Mouse (Mus musculus) lung, postnatal 0 days (tissue): ENCODE data around the gene Fam243. TPM values are rescaled to one million over a fixed set of nuclear protein-coding genes. Genes with fewer than 3 reads are reported as not detected.

Source experiments
- ATAC-seq: fragments of 200-750 bp; cut with Nextera tagmentation; 2 replicates; pipeline ENCODE4 v1.8.0; 2017; ENCODE audit warnings: moderate library complexity
- DNase-seq: peaks from one replicate; pipeline ENCODE4 v3.0.0-alpha.2; 2016; ENCODE audit warnings: low spot score
- H3K27ac ChIP-seq: fragments of 300-500 bp; sonication (generic); 2 replicates; pipeline ENCODE4 v1.5.1; 2014; ENCODE audit warnings: antibody characterized with exemption, mild to moderate bottlenecking, low read length, mixed read lengths
- H3K27me3 ChIP-seq: fragments of 300-500 bp; sonication (generic); replicated peaks from 2 replicates; pipeline ENCODE4 v1.6.1; 2014; ENCODE audit warnings: low read length, mixed read lengths; ENCODE audit not compliant: insufficient read depth
- H3K36me3 ChIP-seq: fragments of 300-500 bp; sonication (generic); 2 replicates; pipeline ENCODE4 v1.6.1; 2014; ENCODE audit warnings: low read length, mixed read lengths; ENCODE audit not compliant: insufficient read depth
- H3K4me1 ChIP-seq: fragments of 300-500 bp; sonication (generic); 2 replicates; pipeline ENCODE4 v1.6.1; 2014; ENCODE audit warnings: antibody characterized with exemption, low read depth, low read length, mixed read lengths; ENCODE audit not compliant: insufficient read depth
- H3K4me2 ChIP-seq: fragments of 300-500 bp; sonication (generic); replicated peaks from 2 replicates; pipeline ENCODE4 v1.6.1; 2014; ENCODE audit warnings: low read depth, mild to moderate bottlenecking, low read length, moderate library complexity, mixed read lengths
- H3K4me3 ChIP-seq: fragments of 300-500 bp; sonication (generic); 2 replicates; pipeline ENCODE4 v1.5.1; 2014; ENCODE audit warnings: low read depth, low read length
- H3K9ac ChIP-seq: fragments of 300-500 bp; sonication (generic); replicated peaks from 2 replicates; pipeline ENCODE4 v1.6.1; 2014; ENCODE audit warnings: low read depth, mild to moderate bottlenecking
- H3K9me3 ChIP-seq: fragments of 300-500 bp; sonication (generic); 2 replicates; pipeline ENCODE4 v1.6.1; 2016; ENCODE audit warnings: low read length, mixed read lengths
- CTCF ChIP-seq: IDR thresholded peaks from 2 replicates; pipeline ENCODE4 v1.5.1; 2016; ENCODE audit warnings: antibody characterized with exemption, mild to moderate bottlenecking
- EP300 ChIP-seq: IDR thresholded peaks from 2 replicates; pipeline ENCODE4 v1.6.1; 2016; ENCODE audit warnings: antibody characterized with exemption, mild to moderate bottlenecking, control low read depth
- WGBS: fragments of 180-500 bp; shearing (Covaris S2); extraction: QIAGEN DNeasy Blood & Tissue Kit; methylation state at CpG from one replicate; pipeline ENCODE4 v1.1.7; 2014; 5-methylcytosine and 5-hydroxymethylcytosine counted together
- polyA plus RNA-seq: library from polyadenylated mRNA; unstranded; fragments of >200 nt; fragmentation: Nextera tagmentation; extraction: Ambion mirVana; gene quantifications from 2 replicates; pipeline ENCODE4 v1.2.1, GENCODE M21; 2015

Fam243 gene
- polyA plus RNA-seq, 1 experiment from 2014 or later: not detected

DNA sequence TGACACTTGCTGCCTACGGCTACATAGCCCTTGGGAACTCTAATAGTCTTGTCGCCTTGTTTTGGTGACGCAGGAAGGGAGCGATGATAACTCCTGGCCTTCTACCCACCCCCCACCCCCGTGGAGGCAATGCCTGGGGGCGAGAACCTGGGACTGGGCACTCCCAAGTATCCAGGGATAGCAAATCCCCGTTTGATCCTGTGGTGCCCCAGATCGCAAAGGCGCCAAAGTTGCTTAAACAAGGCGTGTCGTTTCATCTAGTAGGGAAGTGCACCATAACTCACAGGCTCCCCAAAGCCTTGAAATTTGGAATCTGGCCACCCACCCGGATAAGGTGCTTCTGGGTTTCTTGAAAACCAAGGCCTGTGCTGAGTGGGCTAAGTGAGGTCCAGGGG lies 19.8 kb downstream of the Fam243 start:
- Histone ChIP-seq H3K27ac (peak overlapping the region; percentile 11; the same call in 1 of the 2 replicates), H3K4me3 (peak overlapping the region; percentile 53), H3K4me1 (peaks cover 15% of the 10 kb centered on the region; the same call in 1 of the 2 replicates), H3K4me2 (peak overlapping the region; percentile 57), H3K9me3 (no peaks in the 10 kb centered on the region), H3K27me3 (no peaks in the 10 kb centered on the region), H3K9ac (peak overlapping the region; percentile 45), H3K36me3 (no peaks in the 10 kb centered on the region)
- DNase-seq: no peak
- peak; percentile 55 for ATAC-seq
- TF ChIP-seq EP300 (no peak), CTCF (no peak)
- WGBS: 2% methylated on average over 12 of the region's 12 CpGs

DNA sequence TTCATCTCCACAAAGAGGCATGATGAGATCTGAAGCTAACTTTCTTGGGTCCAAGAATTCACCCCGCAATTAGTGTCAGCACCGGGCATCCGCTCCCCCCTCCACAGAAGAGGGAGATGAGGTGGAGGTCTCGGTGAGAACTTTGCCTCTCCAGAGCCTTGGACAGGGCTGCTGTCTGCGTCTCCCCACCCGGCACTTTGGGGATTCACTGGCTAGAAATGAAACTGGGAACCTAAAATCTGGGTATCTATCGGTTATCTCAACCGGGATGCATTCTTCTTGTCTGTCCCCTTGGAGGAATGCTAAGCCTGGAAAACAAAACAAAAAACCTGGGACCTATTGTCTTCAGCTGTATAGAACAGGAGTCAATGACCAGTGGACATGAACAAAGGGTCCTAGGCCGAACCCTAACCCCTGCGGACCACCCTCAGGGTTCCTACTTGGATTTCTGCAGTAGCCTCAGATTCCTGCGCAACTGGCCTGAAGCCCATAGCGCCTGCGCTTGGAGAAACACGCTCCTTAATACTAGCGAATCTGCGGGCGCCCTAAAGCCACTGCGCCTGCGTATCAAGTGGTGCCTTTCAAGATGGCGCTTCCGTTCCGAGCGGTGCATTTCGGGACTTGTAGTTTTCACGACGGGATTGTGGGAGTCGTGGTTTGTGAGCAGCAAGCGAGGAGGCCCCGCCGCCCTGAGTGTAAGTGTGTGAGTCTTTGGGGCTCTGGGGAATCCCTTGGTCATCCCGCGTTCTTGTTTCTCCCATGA lies 20.4 kb downstream of the Fam243 start, which contains the start of gene Smim11:
Gene Smim11 (plus strand): TSS at position 638 of the 763 bp plus-strand sequence.
- 8% methylated on average over 32 of the region's 32 CpGs for WGBS

DNA sequence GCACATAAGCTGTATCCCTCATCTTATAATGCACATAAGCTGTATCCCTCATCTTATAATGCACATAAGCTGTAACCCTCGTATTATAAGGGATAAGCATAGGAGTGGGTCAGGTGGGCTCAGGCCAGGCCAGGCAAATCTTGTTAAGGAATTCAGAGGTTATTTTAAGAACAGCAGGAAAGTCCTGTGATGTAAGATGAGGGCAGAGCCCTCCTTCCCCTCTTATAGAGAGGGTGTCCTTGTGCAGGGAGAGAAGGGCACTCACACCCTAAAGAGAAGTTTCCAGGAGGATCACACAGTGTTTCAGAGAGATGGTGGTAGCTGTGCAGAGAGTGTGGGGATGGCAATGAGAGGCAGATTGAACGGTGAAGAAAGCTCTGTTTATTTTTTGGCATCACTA lies 25.9 kb downstream of the Fam243 start:
- no peak overlapping the region for H3K4me3 ChIP-seq
- H3K4me1 ChIP-seq: no peaks in the 10 kb centered on the region; the same call in 1 of the 2 replicates
- H3K9ac ChIP-seq: no peak overlapping the region
- 30% methylated on average over 2 of the region's 2 CpGs for WGBS
- H3K4me2 ChIP-seq: no peak overlapping the region
- TF ChIP-seq CTCF: no peak
- no peak for TF ChIP-seq EP300
- no peaks in the 10 kb centered on the region for H3K9me3 ChIP-seq
- DNase-seq: peak; percentile 30
- no peaks in the 10 kb centered on the region for H3K27me3 ChIP-seq
- no peak overlapping the region for H3K27ac ChIP-seq
- peak; percentile 13; the same call in 1 of the 2 replicates for ATAC-seq
- H3K36me3 ChIP-seq: no peaks in the 10 kb centered on the region

More for the DNA sequence above, 20.4 kb downstream of the Fam243 start, which contains the start of gene Smim11:
- peaks cover 15% of the 10 kb centered on the region; the same call in 1 of the 2 replicates for H3K4me1 ChIP-seq
- H3K9ac ChIP-seq: peak within 1 kb of the TSS; percentile 45
- ATAC-seq (peak; percentile 96), DNase-seq (peak; percentile 98)
- TF ChIP-seq CTCF (no peak), EP300 (no peak)
- peak within 1 kb of the TSS; percentile 20; the same call in 1 of the 2 replicates for H3K27ac ChIP-seq
- H3K36me3 ChIP-seq: no peaks in the 10 kb centered on the region
- no peaks in the 10 kb centered on the region for H3K9me3 ChIP-seq
- H3K4me3 ChIP-seq: peak within 1 kb of the TSS; percentile 53
- peak within 1 kb of the TSS; percentile 57 for H3K4me2 ChIP-seq
- no peaks in the 10 kb centered on the region for H3K27me3 ChIP-seq

DNA sequence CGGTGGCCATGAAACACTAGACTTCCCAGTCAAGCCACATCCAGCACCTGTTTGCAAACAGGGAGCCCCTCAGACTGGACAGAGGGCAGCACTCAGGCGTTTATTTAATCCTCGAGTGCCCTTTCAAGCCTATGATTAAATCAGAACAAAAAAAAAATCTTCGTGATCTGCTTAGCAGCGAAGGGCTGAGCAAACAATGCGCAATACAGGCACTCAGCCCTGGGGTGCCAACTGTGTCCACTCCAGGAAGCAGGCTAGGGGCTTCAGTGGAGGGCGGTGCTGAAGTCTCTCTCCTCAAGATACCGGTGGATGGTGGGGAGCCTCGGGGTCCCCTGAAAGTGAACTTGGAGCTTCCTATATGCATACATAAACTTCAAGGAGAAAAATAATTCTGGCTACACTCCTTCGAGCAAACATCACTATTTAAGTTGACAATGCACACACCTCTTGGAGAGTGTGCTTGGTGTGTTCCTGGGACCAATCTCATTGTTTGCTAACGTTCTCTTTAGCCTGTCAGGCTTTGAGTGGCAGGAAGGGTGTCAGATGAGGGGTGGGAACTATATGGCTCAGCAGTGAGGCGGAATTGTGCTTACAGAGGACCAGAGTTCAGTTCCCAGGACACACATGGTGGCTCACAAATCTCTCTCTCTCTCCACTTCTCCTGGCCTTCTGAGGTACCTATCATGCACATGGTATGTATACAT lies 26.8 kb downstream of the Fam243 start:
- ATAC-seq: peak; percentile 88
- peak; percentile 85 for DNase-seq

DNA sequence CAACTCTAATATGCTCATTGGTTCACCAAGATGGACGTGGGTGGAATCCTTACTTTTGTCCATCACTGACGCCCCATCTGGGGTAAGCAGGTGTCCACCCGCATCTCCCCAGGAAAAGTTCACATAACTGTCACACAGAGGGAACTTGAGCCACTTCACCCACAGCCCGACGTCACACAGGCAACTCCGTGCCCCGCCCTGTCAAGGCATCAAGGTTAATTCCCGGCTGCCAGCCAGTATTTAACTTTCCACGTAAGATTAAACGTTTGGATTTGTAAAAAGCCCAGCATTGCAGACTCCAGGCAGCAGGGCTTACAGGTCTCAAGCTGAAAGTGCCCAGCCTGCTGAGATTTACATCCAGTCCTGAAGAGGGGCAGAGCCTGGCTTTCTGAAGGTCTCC lies 29.1 kb downstream of the Fam243 start, which contains the start of gene Kcne2:
Gene Kcne2 (plus strand): TSS at position 289 of the 400 bp plus-strand sequence.
- peak; percentile 70 for DNase-seq
- WGBS: 35% methylated on average over 10 of the region's 10 CpGs
- peak within 1 kb of the TSS; percentile 38; the same call in 1 of the 2 replicates for H3K27ac ChIP-seq

More for the DNA sequence above, 26.8 kb downstream of the Fam243 start:
- Histone ChIP-seq H3K27me3 (no peaks in the 10 kb centered on the region), H3K9me3 (no peaks in the 10 kb centered on the region), H3K9ac (no peak overlapping the region), H3K4me3 (no peak overlapping the region), H3K4me2 (0 out of 2 replicates have a peak overlapping the region, but pooled peaks have one; percentile 25), H3K36me3 (no peaks in the 10 kb centered on the region), H3K27ac (peak overlapping the region; percentile 71), H3K4me1 (no peaks in the 10 kb centered on the region; the same call in 1 of the 2 replicates)
- no peak for TF ChIP-seq CTCF
- TF ChIP-seq EP300: peak; percentile 45; the same call in 1 of the 2 replicates
- 38% methylated on average over 12 of the region's 12 CpGs for WGBS

DNA sequence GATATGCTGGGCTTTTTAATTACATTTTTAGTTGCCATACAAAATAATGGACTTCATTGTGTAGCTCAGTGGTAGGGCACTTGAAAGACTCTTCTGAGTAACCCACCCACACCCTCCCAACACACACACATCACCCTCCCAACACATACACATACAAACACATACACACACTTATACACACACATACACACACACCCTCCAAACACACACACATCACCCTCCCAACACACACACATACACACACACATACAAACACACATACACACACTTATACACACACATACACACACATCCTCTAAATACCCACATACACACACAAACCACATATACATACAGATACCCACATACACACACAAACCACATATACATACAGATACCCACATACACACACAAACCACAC lies 31.2 kb downstream of the Fam243 start:
- Histone ChIP-seq H3K4me3 (no peak overlapping the region), H3K4me1 (peaks cover 2% of the 10 kb centered on the region; the same call in 1 of the 2 replicates), H3K27me3 (no peaks in the 10 kb centered on the region), H3K27ac (no peak overlapping the region), H3K9ac (no peak overlapping the region), H3K36me3 (no peaks in the 10 kb centered on the region), H3K9me3 (no peaks in the 10 kb centered on the region), H3K4me2 (no peak overlapping the region)
- no peak for DNase-seq
- no peak for ATAC-seq
- TF ChIP-seq EP300 (no peak), CTCF (no peak)

More for the DNA sequence above, 29.1 kb downstream of the Fam243 start, which contains the start of gene Kcne2:
- TF ChIP-seq EP300 (no peak), CTCF (no peak)
- peak; percentile 6; the same call in 1 of the 2 replicates for ATAC-seq
- no peak within 1 kb of the TSS for H3K4me3 ChIP-seq
- no peaks in the 10 kb centered on the region for H3K9me3 ChIP-seq
- H3K9ac ChIP-seq: no peak within 1 kb of the TSS
- H3K4me2 ChIP-seq: peak within 1 kb of the TSS; percentile 28
- no peaks in the 10 kb centered on the region; the same call in 1 of the 2 replicates for H3K4me1 ChIP-seq
- H3K27me3 ChIP-seq: no peaks in the 10 kb centered on the region
- no peaks in the 10 kb centered on the region for H3K36me3 ChIP-seq
